Mouse (Mus musculus) CD4-positive, CD25-positive, alpha-beta regulatory T cell, adult 2 months (primary cell): ENCODE results near the gene Tmem38a.

Experiments used
- DNase-seq: peaks from one replicate; pipeline ENCODE4 v3.0.0-alpha.2; 2012; ENCODE audit warnings: low read depth, low spot score

Gene Tmem38a

GRCm38 (mm10) chr8:72571611-72572473 lies at the start of gene Tmem38a:
TSS of gene Tmem38a (plus strand) at chr8:72572055.
- DNase-seq, result peak; percentile 82

- DNase-seq, result no peak
These were observed 39.8 kb upstream of the Tmem38a start for GRCm38 (mm10) chr8:72532103-72532502.

DNA sequence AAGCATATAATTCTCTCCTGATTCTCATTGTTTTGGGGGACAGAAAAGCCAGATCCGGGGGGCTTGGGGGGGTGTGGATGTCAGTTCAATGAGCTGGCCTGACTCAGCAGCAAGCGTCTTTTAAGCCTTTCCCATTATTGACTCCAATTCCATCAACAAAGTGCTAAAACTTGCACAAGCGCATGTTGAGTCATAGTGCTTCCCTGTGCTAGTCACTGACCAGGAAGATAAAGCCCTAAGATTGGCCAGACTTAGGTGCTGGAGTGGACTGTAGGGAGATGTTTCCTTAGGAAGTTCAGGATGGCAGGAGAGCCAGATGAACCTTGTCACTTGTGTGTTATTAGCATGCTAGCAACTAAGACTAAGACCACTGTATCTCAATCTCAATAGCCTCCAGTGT lies 37.0 kb upstream of the Tmem38a start:
- no peak for DNase-seq

- DNase-seq, result peak; percentile 37
These were observed 32.6 kb upstream of the Tmem38a start for GRCm38 (mm10) chr8:72539234-72539633.

DNA sequence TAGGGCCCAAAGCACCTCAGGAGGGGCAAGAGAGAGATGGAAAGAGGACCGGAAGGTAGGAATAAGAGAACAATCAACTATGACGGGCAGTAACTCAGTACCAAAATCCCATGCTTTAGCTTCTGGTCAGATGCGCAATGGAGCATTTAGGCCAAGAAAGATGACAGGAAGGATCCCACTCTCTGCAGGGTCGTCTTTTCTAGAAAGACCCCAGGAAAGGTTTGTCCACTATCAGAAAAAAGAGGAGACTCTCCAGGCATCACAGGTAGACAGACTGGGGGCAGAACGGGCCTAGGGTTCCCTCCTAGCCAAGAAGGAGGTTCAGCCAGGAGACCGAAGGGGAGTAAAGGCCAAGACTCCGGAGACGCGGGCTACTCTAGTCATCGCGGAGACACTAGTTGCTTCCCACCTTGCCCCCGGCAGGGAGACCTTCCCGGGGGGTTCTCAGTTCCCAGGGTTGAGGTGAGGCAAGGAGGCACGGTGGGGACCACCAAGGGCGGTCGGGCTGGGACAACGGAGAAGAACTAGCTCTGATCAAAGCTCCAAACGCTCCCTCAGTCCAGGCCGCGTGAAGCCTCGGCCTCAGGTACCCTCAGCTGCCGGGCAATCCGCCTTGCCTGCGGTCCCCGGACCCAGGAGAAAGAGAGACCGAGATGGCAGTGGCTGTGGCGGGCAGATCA lies 24.6 kb upstream of the Tmem38a start:
- DNase-seq, result no peak

GRCm38 (mm10) chr8:72547802-72548643 lies 23.8 kb upstream of the Tmem38a start, which contains the start of gene Med26:
TSS of gene Med26 (minus strand) at chr8:72548270.
- DNase-seq, result peak; percentile 98

GRCm38 (mm10) chr8:72548644-72549313 lies 23.1 kb upstream of the Tmem38a start:
- DNase-seq, result no peak

GRCm38 (mm10) chr8:72549314-72549892 lies 22.5 kb upstream of the Tmem38a start:
- DNase-seq, result no peak

DNA sequence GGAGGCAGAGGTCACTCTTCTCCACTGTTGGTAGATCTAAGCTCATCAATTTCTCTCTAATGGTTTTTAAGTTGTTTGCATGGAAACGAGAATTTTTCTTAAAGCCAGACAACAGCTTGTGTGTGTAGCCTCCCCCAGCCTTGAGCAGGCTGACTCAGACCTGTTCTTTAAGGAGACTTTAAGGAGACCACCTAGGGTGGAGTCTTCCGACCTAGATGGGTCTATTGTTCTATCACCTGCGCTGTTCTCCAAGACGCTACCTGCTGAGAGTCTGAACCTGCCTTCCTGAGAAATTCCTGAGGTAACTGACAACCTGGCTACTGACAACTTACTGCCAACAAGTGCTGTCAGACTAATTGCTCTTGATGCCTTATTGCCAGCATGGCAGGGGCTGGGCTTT lies 16.1 kb upstream of the Tmem38a start:
- DNase-seq, result no peak

GRCm38 (mm10) chr8:72561111-72561689 lies 10.7 kb upstream of the Tmem38a start:
- no peak for DNase-seq

GRCm38 (mm10) chr8:72565970-72566369 lies 5.9 kb upstream of the Tmem38a start:
- DNase-seq, result no peak

- DNase-seq, result peak; percentile 99
These were observed 933 bp upstream of the Tmem38a start, which contains the start of gene Smim7 for GRCm38 (mm10) chr8:72570633-72571610. TSS of gene Smim7 (minus strand) at chr8:72571088.

DNA sequence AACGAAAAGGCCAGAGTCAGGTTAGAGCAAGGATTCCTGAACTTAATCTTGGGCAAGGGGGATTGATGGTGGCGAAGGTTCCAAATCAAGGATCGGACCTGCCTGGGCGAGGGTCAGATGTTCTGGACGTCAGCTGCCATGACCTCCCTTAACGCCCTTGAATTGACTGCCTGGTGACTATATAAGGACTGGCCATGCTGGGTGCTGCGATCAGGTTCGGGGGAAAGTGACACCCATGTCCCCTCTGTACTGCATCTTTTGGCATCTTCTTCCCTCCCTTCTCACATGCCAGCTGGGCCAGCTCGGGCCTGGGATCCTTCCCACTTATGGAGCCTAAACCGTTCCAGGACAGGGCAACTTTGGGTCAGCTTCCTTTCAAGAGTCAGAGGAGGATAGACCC lies 652 bp downstream of the Tmem38a start:
- no peak for DNase-seq

DNA sequence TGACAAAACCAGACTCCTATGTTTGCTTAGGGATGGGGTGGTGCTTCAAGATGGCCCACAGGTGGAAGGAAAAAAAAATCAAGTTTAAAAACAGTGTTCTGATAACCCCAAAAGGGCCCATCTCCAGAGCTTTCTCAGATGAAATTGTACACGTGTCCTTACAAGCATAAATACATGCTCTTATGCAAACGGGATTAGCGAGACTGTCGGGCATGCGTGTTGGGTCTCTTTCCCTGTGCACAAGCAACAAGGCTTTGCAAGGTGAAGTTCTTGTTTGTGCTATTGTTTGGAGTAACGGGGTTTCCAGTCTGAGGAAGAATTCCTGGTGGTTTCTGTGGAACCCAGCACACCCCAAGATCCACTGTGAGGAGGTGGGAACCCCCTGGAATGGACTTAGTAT lies 1.6 kb downstream of the Tmem38a start:
- DNase-seq, result no peak

- DNase-seq, result no peak
These were observed 4.1 kb downstream of the Tmem38a start for GRCm38 (mm10) chr8:72575915-72576314.

DNA sequence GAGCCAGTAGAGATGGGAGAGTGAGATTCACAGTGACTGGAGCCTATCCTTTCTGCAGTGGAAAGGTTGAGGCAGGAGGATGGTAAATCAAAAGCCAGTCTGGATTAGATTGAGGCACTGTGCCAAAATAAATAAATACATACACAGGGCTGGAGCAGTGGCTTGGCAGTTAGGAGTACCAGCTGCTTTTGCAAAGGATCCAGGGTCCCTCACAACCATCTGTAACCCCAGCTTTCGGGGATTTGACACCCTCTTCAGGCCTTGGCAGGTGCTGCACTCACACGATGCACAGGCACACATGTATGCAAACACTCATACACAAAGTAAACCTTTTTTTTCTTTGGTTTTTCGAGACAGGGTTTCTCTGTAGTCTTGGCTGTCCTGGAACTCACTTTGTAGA lies 5.4 kb downstream of the Tmem38a start:
- no peak for DNase-seq

- no peak for DNase-seq
These were observed 6.1 kb downstream of the Tmem38a start for GRCm38 (mm10) chr8:72577941-72578340.

DNA sequence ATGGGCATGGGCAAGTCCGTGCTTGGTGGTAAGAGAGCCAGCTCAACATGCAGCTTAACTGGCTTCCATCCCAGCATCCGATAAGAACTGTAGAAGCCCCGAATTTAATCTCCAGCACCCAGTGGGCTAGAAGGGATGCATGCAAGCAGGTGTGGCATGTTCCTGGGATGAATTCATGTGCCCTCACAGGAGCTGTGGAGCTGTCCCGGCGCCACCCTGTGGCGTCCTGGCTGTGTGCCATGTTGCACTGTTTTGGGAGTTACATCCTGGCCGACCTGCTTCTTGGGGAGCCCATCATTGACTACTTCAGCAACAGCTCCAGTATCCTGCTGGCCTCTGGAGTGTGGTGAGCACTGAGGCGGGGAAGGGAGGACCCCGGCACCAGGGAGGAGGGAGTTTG lies 7.5 kb downstream of the Tmem38a start:
- DNase-seq, result no peak

- DNase-seq, result peak; percentile 12
These were observed 11.4 kb downstream of the Tmem38a start for GRCm38 (mm10) chr8:72583056-72583771.
